Mouse (Mus musculus) hindbrain, embryonic 13.5 days (tissue): ENCODE results near the gene Slc2a12. TPM values are rescaled to one million over a fixed set of nuclear protein-coding genes. Genes with fewer than 3 reads are reported as not detected.

ENCODE experiments used
- ATAC-seq: fragments of 200-750 bp; cut with Nextera tagmentation; 2 replicates; pipeline ENCODE4 v1.8.0; 2017; ENCODE audit warnings: moderate TSS enrichment; ENCODE audit not compliant: low FRiP score
- H3K27ac ChIP-seq: fragments of 300-500 bp; sonication (generic); 2 replicates; pipeline ENCODE4 v1.5.1; 2015; ENCODE audit warnings: inconsistent platforms, mild to moderate bottlenecking, moderate library complexity
- H3K27me3 ChIP-seq: fragments of 300-500 bp; sonication (generic); 2 replicates; pipeline ENCODE4 v1.6.1; 2015; ENCODE audit warnings: mild to moderate bottlenecking, inconsistent platforms
- H3K36me3 ChIP-seq: fragments of 300-500 bp; sonication (generic); 2 replicates; pipeline ENCODE4 v1.6.1; 2015; ENCODE audit warnings: mild to moderate bottlenecking, inconsistent platforms
- H3K4me1 ChIP-seq: fragments of 300-500 bp; sonication (generic); replicated peaks from 2 replicates; pipeline ENCODE4 v1.6.1; 2015; ENCODE audit warnings: inconsistent platforms
- H3K4me2 ChIP-seq: fragments of 300-500 bp; sonication (generic); 2 replicates; pipeline ENCODE4 v1.6.1; 2015; ENCODE audit warnings: inconsistent platforms, mild to moderate bottlenecking, moderate library complexity
- H3K4me3 ChIP-seq: fragments of 300-500 bp; sonication (generic); 2 replicates; pipeline ENCODE4 v1.5.1; 2015; ENCODE audit warnings: mild to moderate bottlenecking, inconsistent platforms
- H3K9ac ChIP-seq: fragments of 300-500 bp; sonication (generic); 2 replicates; pipeline ENCODE4 v1.6.1; 2015; ENCODE audit warnings: mild to moderate bottlenecking, inconsistent platforms
- H3K9me3 ChIP-seq: fragments of 300-500 bp; sonication (generic); 2 replicates; pipeline ENCODE4 v1.6.1; 2016; ENCODE audit warnings: inconsistent platforms
- WGBS: fragments of 180-500 bp; shearing (Covaris S2); methylation state at CpG from one replicate; pipeline ENCODE4 v1.1.7; 2015; 5-methylcytosine and 5-hydroxymethylcytosine counted together
- polyA plus RNA-seq: library from polyadenylated mRNA; unstranded; fragments of >200 nt; fragmentation: Nextera tagmentation; extraction: Ambion mirVana; gene quantifications from 2 replicates; pipeline ENCODE4 v1.2.1, GENCODE M21; 2015

Gene Slc2a12
- polyA plus RNA-seq, 1 experiment from 2014 or later: 5.2 TPM

GRCm38 (mm10) chr10:22675848-22676630, 31.2 kb downstream of the Slc2a12 start:
- H3K4me3 ChIP-seq: no peak overlapping the region
- no peaks in the 10 kb centered on the region for H3K4me1 ChIP-seq
- H3K36me3 ChIP-seq: no peaks in the 10 kb centered on the region
- no peak overlapping the region for H3K27ac ChIP-seq
- H3K9me3 ChIP-seq: no peaks in the 10 kb centered on the region
- no peak for ATAC-seq
- no peak overlapping the region for H3K9ac ChIP-seq
- H3K27me3 ChIP-seq: no peaks in the 10 kb centered on the region
- no peak overlapping the region for H3K4me2 ChIP-seq
- 66% methylated on average over 13 of the region's 13 CpGs for WGBS

GRCm38 (mm10) chr10:22696236-22696635, 51.4 kb downstream of the Slc2a12 start:
- Histone ChIP-seq H3K9ac (no peak overlapping the region), H3K4me3 (no peak overlapping the region), H3K4me2 (no peak overlapping the region), H3K4me1 (0 out of 2 replicates have a peak, but pooled peaks cover 5% of the 10 kb centered on the region), H3K9me3 (no peaks in the 10 kb centered on the region), H3K27ac (no peak overlapping the region), H3K36me3 (peaks cover 19% of the 10 kb centered on the region), H3K27me3 (no peaks in the 10 kb centered on the region)
- 98% methylated on average over 9 of the region's 9 CpGs for WGBS
- no peak for ATAC-seq

- Histone ChIP-seq H3K27ac (no peak overlapping the region), H3K4me2 (no peak overlapping the region), H3K4me1 (0 out of 2 replicates have a peak, but pooled peaks cover 9% of the 10 kb centered on the region), H3K36me3 (peaks cover 19% of the 10 kb centered on the region), H3K4me3 (no peak overlapping the region), H3K9me3 (no peaks in the 10 kb centered on the region), H3K27me3 (no peaks in the 10 kb centered on the region), H3K9ac (no peak overlapping the region)
- 92% methylated on average over 7 of the region's 7 CpGs for WGBS
- ATAC-seq: no peak
These were observed 52.1 kb downstream of the Slc2a12 start for GRCm38 (mm10) chr10:22696864-22697263.

- WGBS: 90% methylated on average over 9 of the region's 9 CpGs
These were observed 53.5 kb downstream of the Slc2a12 start for GRCm38 (mm10) chr10:22698158-22698953.

GRCm38 (mm10) chr10:22699487-22700335, 54.9 kb downstream of the Slc2a12 start:
- Histone ChIP-seq H3K27ac (no peak overlapping the region), H3K4me2 (no peak overlapping the region), H3K36me3 (peaks cover 38% of the 10 kb centered on the region), H3K4me1 (0 out of 2 replicates have a peak, but pooled peaks cover 9% of the 10 kb centered on the region), H3K9ac (no peak overlapping the region), H3K27me3 (no peaks in the 10 kb centered on the region), H3K4me3 (no peak overlapping the region), H3K9me3 (no peaks in the 10 kb centered on the region)
- WGBS: 82% methylated on average over 19 of the region's 19 CpGs
- no peak for ATAC-seq

More at GRCm38 (mm10) chr10:22698158-22698953, 53.5 kb downstream of the Slc2a12 start:
- peaks cover 30% of the 10 kb centered on the region for H3K36me3 ChIP-seq
- H3K4me2 ChIP-seq: no peak overlapping the region
- no peak for ATAC-seq
- no peak overlapping the region for H3K9ac ChIP-seq
- no peak overlapping the region for H3K4me3 ChIP-seq
- no peaks in the 10 kb centered on the region for H3K9me3 ChIP-seq
- H3K4me1 ChIP-seq: 0 out of 2 replicates have a peak, but pooled peaks cover 9% of the 10 kb centered on the region
- H3K27me3 ChIP-seq: no peaks in the 10 kb centered on the region
- no peak overlapping the region for H3K27ac ChIP-seq

GRCm38 (mm10) chr10:22700773-22701172, 56.0 kb downstream of the Slc2a12 start:
- no peak overlapping the region for H3K9ac ChIP-seq

GRCm38 (mm10) chr10:22701485-22702315, 56.9 kb downstream of the Slc2a12 start:
- H3K27ac ChIP-seq: no peak overlapping the region
- no peak overlapping the region for H3K4me3 ChIP-seq
- ATAC-seq: no peak
- H3K4me1 ChIP-seq: 0 out of 2 replicates have a peak, but pooled peaks cover 9% of the 10 kb centered on the region
- no peak overlapping the region for H3K9ac ChIP-seq
- no peaks in the 10 kb centered on the region for H3K9me3 ChIP-seq
- WGBS: 88% methylated on average over 12 of the region's 12 CpGs
- H3K27me3 ChIP-seq: no peaks in the 10 kb centered on the region
- no peak overlapping the region for H3K4me2 ChIP-seq
- H3K36me3 ChIP-seq: peaks cover 48% of the 10 kb centered on the region

More at GRCm38 (mm10) chr10:22700773-22701172, 56.0 kb downstream of the Slc2a12 start:
- H3K27me3 ChIP-seq: no peaks in the 10 kb centered on the region
- H3K9me3 ChIP-seq: no peaks in the 10 kb centered on the region
- H3K4me3 ChIP-seq: no peak overlapping the region
- no peak overlapping the region for H3K4me2 ChIP-seq
- H3K4me1 ChIP-seq: 0 out of 2 replicates have a peak, but pooled peaks cover 9% of the 10 kb centered on the region
- WGBS: 90% methylated on average over 9 of the region's 9 CpGs
- H3K27ac ChIP-seq: no peak overlapping the region
- peaks cover 42% of the 10 kb centered on the region for H3K36me3 ChIP-seq
- no peak for ATAC-seq

GRCm38 (mm10) chr10:22703844-22704243, 59.0 kb downstream of the Slc2a12 start:
- WGBS: 93% methylated on average over 6 of the region's 6 CpGs
- H3K27me3 ChIP-seq: no peaks in the 10 kb centered on the region
- H3K4me2 ChIP-seq: no peak overlapping the region
- no peak overlapping the region for H3K4me3 ChIP-seq
- H3K4me1 ChIP-seq: 0 out of 2 replicates have a peak, but pooled peaks cover 9% of the 10 kb centered on the region
- H3K9me3 ChIP-seq: no peaks in the 10 kb centered on the region
- H3K27ac ChIP-seq: no peak overlapping the region
- ATAC-seq: no peak
- H3K36me3 ChIP-seq: peaks cover 69% of the 10 kb centered on the region
- H3K9ac ChIP-seq: no peak overlapping the region

GRCm38 (mm10) chr10:22708190-22708843, 63.5 kb downstream of the Slc2a12 start:
- no peaks in the 10 kb centered on the region for H3K27me3 ChIP-seq
- no peak overlapping the region for H3K27ac ChIP-seq
- no peak overlapping the region for H3K4me3 ChIP-seq
- WGBS: 93% methylated on average over 7 of the region's 7 CpGs
- H3K9ac ChIP-seq: no peak overlapping the region
- H3K4me1 ChIP-seq: 0 out of 2 replicates have a peak, but pooled peaks cover 4% of the 10 kb centered on the region
- H3K9me3 ChIP-seq: no peaks in the 10 kb centered on the region
- peaks cover 61% of the 10 kb centered on the region for H3K36me3 ChIP-seq
- no peak overlapping the region for H3K4me2 ChIP-seq
- no peak for ATAC-seq

GRCm38 (mm10) chr10:22710173-22710777, 65.5 kb downstream of the Slc2a12 start:
- no peaks in the 10 kb centered on the region for H3K9me3 ChIP-seq
- no peak overlapping the region for H3K4me3 ChIP-seq
- WGBS: 81% methylated on average over 13 of the region's 13 CpGs
- no peak overlapping the region for H3K9ac ChIP-seq
- 0 out of 2 replicates have a peak, but pooled peaks cover 9% of the 10 kb centered on the region for H3K4me1 ChIP-seq
- peaks cover 51% of the 10 kb centered on the region for H3K36me3 ChIP-seq
- no peaks in the 10 kb centered on the region for H3K27me3 ChIP-seq
- H3K27ac ChIP-seq: no peak overlapping the region
- H3K4me2 ChIP-seq: no peak overlapping the region
- ATAC-seq: 0 out of 2 replicates have a peak, but pooled peaks have one; percentile 33
